Mouse (Mus musculus): ENCODE results near the gene Dis3l2.

Dis3l2 gene

DNA sequence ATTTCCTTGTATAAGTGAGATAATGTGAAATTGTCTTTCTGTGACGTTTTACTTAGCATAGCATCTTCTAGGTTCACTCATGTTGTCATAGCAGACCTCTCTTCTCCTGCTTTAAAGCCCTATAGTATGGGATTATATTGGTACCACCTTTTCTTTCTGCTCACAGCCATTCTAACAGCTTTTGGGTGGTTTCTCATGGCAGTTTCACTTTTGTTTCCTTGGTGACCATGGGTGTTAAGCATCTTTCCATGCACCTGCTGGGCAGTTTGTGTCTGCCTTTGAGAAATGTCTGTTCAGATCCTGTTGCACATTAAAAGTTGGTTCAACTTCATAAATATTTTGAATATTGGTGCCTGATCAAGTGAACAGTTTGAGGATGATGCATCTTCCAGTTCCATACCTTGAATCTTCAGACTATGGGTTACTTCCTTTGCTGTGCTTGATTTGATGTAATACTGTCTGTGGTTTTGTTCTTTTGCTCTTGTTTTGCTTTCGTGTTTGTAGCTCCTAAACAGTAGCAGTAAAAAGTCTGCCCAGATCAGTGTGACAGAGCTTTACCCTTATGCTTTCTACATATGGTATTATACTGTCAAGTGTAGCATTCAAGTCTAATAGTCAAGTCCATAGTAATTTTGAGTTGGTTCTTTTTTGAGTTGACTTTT lies 29.7 kb downstream of the Dis3l2 start:
- DNase-seq (ENCODE audit: low spot score in 2 of 2) = no peak

- DNase-seq (ENCODE audit: low spot score in 2 of 2) = no peak
Measured at GRCm38 (mm10) chr1:86736414-86736813, 32.8 kb downstream of the Dis3l2 start.

GRCm38 (mm10) chr1:86742896-86743295 lies 39.3 kb downstream of the Dis3l2 start:
- no peak for DNase-seq (ENCODE audit: low spot score in 2 of 2)

- no peak for DNase-seq (ENCODE audit: low spot score in 2 of 2)
Measured at GRCm38 (mm10) chr1:86747034-86747433, 43.4 kb downstream of the Dis3l2 start.

- DNase-seq (ENCODE audit: low spot score in 2 of 2) = no peak
Measured at GRCm38 (mm10) chr1:86750094-86750493, 46.5 kb downstream of the Dis3l2 start.

DNA sequence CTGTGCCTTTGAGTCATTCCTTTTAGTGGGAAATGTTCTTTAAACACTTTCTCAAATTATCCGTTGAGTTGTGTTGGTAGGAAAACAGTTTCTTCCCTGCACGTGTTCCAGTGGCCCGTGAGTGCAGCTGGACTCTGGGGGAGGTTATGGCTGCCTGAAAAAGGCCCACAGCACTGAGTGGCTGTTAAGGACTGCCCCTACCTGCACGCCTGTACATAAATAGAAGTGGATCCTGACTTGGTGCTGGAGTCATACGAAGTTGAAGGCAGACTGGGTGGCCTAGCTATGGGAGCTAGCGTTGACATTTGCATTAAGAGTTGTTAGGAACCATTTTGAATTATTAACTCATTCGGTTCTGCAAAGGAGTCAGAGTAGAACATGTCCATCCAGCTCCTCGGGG lies 49.8 kb downstream of the Dis3l2 start:
- DNase-seq (ENCODE audit: low spot score in 2 of 2) = no peak

- no peak for DNase-seq (ENCODE audit: low spot score in 2 of 2)
Measured at GRCm38 (mm10) chr1:86754335-86754734, 50.7 kb downstream of the Dis3l2 start.

- no peak for DNase-seq (ENCODE audit: low spot score in 2 of 2)
Measured at GRCm38 (mm10) chr1:86758091-86758490, 54.5 kb downstream of the Dis3l2 start.

DNA sequence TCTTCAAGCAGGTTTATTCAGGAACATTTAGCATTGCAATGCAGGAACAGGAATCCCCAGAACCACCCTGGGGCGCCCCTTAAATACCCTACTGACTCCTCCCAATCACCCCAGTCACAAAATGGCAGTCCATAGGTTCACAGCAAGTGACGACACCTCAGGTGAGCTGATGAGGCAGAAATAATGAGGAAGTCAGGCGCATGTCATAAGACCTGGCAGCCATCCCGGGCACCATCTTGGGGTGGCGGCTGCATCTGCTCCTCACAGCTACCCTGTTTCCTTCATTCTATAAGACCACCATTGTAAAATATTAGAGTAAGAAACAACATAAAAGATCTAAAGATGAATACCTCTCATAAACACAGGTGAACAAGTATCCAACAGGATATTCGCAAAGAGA lies 58.6 kb downstream of the Dis3l2 start:
- DNase-seq (ENCODE audit: low spot score in 2 of 2) = no peak

DNA sequence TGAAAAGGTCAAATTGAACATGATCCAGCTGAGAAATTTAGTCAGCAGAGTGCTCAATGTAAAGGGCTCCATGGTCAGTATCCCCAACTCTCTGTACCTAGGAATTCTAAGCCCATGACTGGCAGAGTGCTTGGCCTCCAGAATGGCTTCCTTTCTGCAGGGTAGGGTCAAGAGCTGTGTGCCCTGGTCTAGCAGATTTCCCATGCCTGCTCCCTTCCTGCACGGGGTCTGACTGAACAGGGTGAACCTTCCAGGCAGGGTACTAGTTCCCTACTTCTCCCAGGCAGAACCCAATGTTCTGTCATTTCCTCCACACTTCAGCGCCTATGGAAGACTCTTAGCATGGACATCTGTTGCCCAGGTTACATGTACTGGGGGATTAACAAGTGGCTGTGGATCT lies 97.6 kb downstream of the Dis3l2 start:
- no peak for DNase-seq (ENCODE audit: low spot score in 2 of 2)

GRCm38 (mm10) chr1:86811756-86812155 lies 108.1 kb downstream of the Dis3l2 start:
- DNase-seq (ENCODE audit: low spot score in 2 of 2) = no peak

DNA sequence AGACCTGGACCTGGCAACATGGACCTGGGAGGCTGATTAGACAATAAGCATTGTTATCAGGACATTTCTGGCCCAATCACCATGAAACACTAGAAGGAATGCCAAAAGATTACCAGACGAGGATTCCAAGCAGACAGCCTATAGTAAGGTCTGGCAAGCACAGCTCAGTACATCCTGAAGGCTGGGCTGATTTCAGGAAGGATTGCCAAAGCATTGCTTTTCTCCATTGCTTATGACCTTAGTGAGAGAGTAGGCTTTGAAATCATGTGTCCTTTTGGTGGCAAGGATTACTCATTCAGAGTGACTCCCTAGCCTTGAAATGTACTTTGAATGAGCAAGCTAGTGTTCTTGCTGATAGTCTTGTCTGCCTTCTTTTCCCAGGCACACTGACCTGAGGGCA lies 118.7 kb downstream of the Dis3l2 start:
- DNase-seq (ENCODE audit: low spot score in 2 of 2) = no peak

- DNase-seq (ENCODE audit: low spot score in 2 of 2) = no peak
Measured at GRCm38 (mm10) chr1:86834351-86834987, 130.9 kb downstream of the Dis3l2 start.

DNA sequence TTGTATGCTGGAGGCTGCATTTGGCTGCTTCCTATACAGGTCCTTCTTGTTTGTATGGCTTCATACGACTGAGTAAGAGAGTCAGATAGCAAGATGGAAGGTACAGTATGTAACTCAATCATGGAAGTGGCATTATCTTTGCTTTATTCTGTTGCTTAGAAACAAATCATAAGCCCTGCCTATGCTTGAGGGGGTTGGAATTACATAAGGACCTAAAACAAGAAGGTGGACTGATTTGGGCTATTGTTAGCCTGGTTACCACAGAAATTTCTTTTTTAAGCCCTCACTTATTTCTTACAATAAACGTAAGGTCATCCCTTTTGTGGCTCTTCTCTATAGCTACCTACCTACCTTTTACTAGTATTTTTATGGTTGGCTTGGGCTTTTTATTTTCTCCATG lies 131.4 kb downstream of the Dis3l2 start:
- DNase-seq (ENCODE audit: low spot score in 2 of 2) = no peak

DNA sequence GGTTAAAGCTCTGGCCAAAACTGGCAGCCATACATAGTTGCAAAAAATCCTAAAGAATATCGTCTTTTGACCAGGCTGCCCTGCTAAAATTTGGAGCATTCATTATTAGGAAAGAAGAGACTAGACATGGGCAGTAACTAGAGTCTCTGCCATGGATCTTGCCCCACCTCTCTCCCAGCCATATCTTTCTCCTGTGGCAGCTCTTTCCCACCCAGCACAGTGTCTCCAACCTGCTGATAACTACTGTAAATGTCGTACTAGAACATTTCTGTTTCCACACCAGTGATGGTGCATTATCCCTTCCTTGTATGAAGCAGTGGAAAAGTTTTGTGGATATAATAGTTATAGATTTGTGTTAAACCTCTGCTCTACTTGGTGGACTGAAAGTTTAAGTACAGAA lies 147.1 kb downstream of the Dis3l2 start:
- no peak for DNase-seq (ENCODE audit: low spot score in 2 of 2)

DNA sequence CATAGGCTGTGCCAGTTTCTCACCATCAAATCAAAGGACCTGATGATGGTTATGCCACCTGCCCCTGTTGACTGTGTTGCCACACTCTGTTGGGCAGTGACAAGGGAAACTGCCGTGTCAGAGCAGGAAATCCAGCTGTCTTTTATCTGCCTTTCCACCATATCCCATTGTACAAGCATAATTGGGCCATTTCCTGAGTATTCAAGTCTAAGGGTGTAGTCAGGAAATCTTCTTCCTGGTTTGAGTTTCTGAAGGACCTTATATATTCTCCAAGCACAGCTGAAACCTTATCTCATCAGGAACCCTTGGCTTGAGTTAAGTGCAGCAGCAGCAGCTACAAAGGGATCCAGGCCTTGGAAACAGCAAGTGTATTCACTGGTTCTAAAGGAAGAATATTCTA lies 155.3 kb downstream of the Dis3l2 start:
- DNase-seq (ENCODE audit: low spot score in 2 of 2) = no peak

GRCm38 (mm10) chr1:86859371-86859770 lies 155.8 kb downstream of the Dis3l2 start:
- DNase-seq (ENCODE audit: low spot score in 2 of 2) = no peak

GRCm38 (mm10) chr1:86873745-86874144 lies 170.1 kb downstream of the Dis3l2 start:
- DNase-seq (ENCODE audit: low spot score in 2 of 2) = no peak

DNA sequence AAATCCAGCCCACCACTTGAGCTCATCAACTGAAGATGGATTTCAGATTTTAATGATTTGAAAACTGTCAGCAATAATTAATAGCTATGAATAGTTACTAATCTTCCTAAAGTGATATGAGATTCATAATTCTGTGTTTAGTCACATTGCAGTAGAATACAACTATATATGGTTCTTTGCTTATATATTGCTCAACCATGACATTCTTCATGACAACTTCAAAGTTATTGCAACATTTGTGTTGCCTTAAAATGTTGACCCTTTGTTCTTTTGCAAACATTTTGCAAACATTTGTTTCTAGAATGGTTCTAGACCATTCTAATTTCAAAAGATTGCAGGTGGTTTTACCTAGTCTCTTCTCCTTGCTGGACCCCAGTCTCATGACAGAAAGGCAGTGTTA lies 175.1 kb downstream of the Dis3l2 start:
- no peak for DNase-seq (ENCODE audit: low spot score in 2 of 2)

- DNase-seq (ENCODE audit: low spot score in 2 of 2) = no peak
Measured at GRCm38 (mm10) chr1:86879547-86879946, 175.9 kb downstream of the Dis3l2 start.

DNA sequence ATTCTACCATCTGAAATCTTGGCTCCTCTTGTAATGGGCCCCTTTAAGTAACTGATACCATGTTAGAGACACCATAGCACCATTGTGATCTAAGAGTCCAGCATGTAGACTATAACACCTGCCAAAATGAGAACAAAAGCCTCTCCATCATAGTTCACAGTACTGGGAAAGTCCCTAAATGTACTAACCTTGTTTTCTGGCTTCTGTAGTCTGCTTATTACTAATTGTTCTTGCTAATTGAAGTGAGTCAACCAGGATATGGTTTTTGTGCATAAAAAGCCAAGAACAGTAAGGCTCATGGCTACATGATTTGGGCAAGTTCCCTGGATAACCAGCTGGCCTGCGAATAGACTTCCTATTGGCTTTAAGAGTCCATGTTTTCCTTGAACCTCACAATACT lies 183.5 kb downstream of the Dis3l2 start:
- DNase-seq (ENCODE audit: low spot score in 2 of 2) = no peak

GRCm38 (mm10) chr1:86912481-86912880 lies 208.9 kb downstream of the Dis3l2 start:
- no peak for DNase-seq (ENCODE audit: low spot score in 2 of 2)

GRCm38 (mm10) chr1:86913896-86914295 lies 210.3 kb downstream of the Dis3l2 start:
- no peak for DNase-seq (ENCODE audit: low spot score in 2 of 2)

DNA sequence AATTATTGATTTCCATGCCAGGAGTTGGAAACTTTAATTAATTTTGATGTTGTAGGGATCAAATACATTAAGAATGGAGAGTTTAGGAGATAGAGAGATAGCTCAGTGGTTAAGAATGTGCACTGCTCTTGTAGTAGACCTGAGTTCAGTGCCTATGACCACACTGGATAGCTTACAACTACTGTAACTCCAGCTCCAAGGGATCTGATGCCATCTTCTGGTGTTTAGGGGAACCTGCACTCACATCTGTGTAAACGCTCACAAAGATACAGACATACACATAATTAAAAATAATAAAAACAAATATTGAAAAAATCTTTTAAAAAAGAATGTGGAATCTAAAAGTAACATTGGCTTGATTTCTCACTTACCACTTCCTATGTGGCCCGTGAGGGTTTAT lies 211.1 kb downstream of the Dis3l2 start:
- no peak for DNase-seq (ENCODE audit: low spot score in 2 of 2)
